Mouse (Mus musculus): ENCODE data around the gene Hmx2.

Gene Hmx2

DNA sequence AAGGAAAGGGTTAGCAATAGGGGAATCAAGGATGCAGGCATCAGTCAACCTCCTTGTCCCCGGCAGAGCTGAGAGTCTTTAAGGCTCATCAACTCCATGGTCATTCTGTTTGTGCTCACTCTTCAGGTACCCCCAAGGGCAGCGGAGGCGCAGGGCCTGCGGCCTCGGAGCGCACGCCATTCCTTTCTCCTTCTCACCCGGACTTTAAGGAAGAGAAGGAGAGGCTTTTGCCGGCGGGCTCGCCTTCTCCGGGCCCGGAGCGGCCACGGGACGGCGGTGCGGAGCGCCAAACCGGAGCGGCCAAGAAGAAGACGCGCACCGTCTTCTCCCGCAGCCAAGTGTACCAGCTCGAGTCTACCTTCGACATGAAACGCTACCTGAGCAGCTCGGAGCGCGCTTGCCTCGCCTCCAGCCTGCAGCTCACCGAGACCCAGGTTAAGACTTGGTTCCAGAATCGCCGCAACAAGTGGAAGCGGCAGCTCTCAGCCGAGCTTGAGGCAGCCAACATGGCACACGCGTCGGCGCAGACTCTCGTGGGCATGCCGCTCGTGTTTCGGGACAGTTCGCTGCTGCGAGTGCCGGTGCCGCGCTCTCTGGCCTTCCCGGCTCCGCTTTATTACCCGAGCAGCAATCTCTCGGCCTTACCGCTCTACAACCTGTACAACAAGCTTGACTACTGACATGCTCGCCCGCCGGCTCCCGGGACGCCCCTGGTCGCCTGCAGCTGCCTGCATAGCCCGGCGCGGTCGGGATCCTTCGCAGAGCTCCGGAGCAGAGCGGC lies 6.9 kb downstream of the Hmx2 start:
- in situ Hi-C loops (cut with MboI, MseI): loop anchor here (5.0 to 25.0 kb wide), 5 partner anchors 188 to 1282 kb away; partner anchors contain the start of genes 2310057M21Rik (in 1 of the 2) and Oat (in 1 of the 2)

DNA sequence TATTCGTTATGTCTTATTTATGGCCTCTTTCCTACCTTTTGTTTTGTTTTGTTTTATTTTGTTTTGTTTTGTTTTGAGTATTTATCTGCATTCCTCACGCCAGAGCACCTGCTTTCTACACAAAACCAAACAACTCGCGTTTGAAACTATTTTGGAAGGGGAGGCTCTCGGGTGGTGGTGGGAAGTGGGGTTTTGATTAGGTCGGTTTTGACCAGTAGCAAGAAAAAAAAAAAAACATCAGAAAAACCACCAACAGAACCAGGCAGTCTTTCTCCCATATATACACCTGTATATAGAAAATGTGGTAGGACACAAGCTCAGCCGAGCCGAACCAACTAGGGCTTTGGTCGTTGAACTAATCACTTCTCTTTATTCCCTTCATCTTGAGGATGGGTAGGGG lies 7.5 kb downstream of the Hmx2 start:
- in situ Hi-C loops (cut with MboI, MseI): loop anchor here (5.0 to 25.0 kb wide), 5 partner anchors 189 to 1281 kb away; partner anchors contain the start of genes 2310057M21Rik (in 1 of the 2) and Oat (in 1 of the 2)

DNA sequence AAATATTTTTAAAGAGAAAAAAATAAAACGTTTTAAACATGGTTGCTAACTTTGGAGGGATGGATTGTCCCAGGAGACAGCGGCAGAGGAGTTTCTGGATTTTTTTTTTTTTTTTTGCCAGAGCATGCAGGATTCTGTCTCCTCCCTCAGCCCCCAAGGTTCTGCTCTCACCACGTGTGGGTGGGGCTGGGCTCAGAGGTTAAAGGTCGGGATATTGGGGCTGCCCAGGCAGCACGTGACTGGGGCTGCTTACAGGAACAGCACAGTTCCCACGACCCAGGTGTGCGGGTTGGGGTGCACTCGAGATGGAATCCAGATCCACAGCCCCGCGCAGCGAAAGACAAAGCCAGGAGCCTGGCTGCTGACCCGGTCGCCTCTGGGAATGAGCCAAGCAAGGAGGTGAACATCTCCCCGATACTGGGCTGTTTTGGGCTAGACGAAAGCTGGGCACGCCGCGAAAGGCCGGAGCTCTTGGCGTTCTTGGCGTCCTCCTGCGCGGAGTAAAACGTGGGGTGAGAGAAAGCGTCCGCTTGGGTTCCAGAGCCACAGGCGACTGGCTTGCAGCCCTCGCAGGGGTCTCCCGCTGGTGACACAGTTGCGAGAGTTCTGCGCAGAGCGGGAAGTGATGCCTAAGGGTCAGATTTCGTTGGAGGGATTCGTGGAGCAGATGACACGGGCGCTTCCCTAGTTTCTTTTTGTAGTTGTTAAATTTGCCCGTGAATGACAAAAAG lies 8.1 kb downstream of the Hmx2 start:
- in situ Hi-C loops (cut with MboI, MseI): loop anchor here (5.0 to 25.0 kb wide), 5 partner anchors 189 to 1281 kb away; partner anchors contain the start of genes 2310057M21Rik (in 1 of the 2) and Oat (in 1 of the 2)

DNA sequence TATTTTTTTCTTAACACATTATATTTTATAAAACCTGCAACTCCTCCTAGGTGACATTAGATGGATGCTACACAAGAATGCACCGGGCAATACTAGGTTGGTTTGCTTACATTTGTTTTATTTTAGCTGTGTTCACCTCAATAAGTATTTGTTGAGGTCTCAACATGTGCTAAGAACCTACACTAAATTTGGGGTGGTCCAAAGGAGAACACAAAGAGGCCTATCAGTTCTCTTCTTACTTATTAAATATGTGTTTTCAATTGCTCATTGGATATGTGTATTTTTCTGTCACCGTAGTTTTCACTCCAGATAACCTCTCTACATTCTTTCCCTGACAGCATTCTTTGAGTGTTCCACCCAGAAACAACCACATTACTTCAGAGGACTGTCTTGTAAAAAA lies 9.2 kb downstream of the Hmx2 start:
- in situ Hi-C loops (cut with MboI, MseI): loop anchor here (5.0 to 25.0 kb wide), 5 partner anchors 190 to 1280 kb away; partner anchors contain the start of genes 2310057M21Rik (in 1 of the 2) and Oat (in 1 of the 2)

GRCm38 (mm10) chr7:131559986-131560696 lies 11.6 kb downstream of the Hmx2 start, which contains the start of gene Bub3:
Gene Bub3, plus strand, starts transcription at chr7:131560222.
- in situ Hi-C loops (cut with MboI, MseI): loop anchor here (5.0 to 25.0 kb wide), 5 partner anchors 193 to 1277 kb away; partner anchors contain the start of genes 2310057M21Rik (in 1 of the 2) and Oat (in 1 of the 2)

DNA sequence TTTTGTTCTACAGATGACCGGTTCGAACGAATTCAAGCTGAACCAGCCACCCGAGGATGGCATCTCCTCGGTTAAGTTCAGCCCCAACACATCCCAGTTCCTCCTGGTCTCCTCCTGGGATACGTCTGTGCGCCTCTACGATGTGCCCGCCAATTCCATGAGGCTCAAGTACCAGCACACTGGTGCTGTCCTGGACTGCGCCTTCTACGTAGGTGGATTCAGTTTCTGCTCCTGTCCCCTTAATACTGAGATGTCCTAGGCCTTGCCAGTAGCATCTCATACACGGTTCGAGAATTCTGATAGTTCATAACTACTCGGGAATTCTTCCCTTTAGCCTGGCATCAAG lies 12.1 kb downstream of the Hmx2 start:
- in situ Hi-C loops (cut with MboI, MseI): loop anchor here (25.0 kb wide), 2 partner anchors 1202 to 1277 kb away; no protein-coding TSS in a partner anchor

DNA sequence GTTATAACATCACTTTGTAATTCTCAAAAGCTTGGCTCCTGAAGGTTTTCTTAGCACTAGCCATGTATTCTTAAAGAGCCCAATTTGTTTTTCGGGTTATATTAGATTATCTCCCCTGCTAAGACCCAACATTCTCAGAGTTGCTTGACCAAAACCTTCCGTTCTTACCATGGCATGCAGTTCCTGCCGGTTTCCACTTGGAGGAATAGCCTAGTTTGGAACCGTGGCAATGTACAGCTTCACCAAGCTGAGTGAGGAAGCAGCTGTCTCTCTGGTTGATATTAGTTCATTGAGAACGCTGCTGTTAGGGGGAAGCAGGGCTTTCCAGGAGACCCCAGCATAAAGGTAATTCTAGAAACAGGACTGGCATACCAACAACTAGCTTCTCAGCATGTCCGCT lies 26.7 kb downstream of the Hmx2 start:
- in situ Hi-C loops (cut with MboI, MseI): no loop called here

GRCm38 (mm10) chr7:131582178-131582577 lies 33.6 kb downstream of the Hmx2 start:
- in situ Hi-C loops (cut with MboI, MseI): no loop called here

GRCm38 (mm10) chr7:131585551-131585950 lies 37.0 kb downstream of the Hmx2 start:
- in situ Hi-C loops (cut with MboI, MseI): no loop called here

- in situ Hi-C loops (cut with MboI, MseI): no loop called here
Observed at GRCm38 (mm10) chr7:131597779-131598482, 49.4 kb downstream of the Hmx2 start.

- in situ Hi-C loops (cut with MboI, MseI): no loop called here
Observed at GRCm38 (mm10) chr7:131598483-131598824, 49.9 kb downstream of the Hmx2 start.

GRCm38 (mm10) chr7:131602106-131602505 lies 53.5 kb downstream of the Hmx2 start:
- in situ Hi-C loops (cut with MboI, MseI): no loop called here

DNA sequence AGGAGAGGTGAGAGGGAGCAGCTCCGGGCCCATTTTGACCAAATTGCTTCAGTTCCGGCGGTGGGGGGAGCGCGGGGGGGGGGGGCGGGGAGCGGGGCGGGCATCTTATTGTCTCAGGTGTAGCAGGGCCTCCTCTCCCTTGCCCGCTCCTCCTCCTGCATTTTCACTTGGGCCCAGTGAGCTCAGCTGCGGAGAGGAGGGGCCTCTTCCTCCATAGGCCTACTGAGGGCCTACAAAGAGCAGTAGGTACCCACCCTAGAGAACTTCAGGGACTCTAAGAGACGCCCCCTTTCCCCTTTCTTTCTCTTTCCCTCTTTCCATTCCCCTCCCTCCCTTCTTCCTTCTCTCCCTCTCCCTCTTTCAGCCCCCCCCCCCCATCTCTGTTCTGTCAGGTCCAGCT lies 54.6 kb downstream of the Hmx2 start:
- in situ Hi-C loops (cut with MboI, MseI): no loop called here

DNA sequence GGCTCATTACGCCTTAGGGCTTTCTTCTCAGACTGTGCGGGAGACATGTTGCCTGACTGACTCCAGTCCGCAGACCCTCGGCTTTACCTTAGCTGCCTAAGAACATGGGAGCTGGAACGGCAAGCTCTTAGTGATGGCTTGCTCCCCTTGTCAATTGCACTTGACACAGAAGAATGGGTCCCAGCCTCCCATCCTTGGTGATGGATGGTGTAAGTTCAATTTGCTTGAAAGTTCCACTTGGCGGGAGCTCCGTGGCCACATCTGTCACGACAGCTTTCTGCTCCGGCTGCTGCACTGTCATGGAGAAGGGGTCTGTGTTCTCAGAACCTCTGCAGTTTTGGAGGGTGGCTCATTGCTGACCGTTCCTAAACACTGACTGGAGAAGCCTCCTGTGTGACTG lies 56.4 kb downstream of the Hmx2 start:
- in situ Hi-C loops (cut with MboI, MseI): no loop called here

DNA sequence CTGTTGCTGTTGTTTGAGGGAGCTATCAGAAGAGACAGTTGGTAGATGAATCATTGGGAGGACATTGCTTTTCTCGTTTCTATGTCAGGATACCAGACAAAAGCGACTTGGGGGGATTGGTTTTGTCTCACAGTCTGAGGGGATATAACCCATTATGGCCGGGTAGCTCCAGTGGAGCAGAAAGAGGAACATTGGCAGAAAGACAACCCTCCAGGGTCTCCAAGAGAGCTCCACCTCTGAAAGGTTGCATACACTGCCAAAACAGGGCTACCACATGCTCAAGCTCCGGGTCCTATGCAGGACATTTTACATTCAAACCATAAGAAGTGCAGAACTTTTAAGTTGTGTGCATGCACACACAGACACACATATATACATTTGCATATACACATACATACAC lies 56.9 kb downstream of the Hmx2 start:
- in situ Hi-C loops (cut with MboI, MseI): no loop called here
